In the genomic region with DNA sequence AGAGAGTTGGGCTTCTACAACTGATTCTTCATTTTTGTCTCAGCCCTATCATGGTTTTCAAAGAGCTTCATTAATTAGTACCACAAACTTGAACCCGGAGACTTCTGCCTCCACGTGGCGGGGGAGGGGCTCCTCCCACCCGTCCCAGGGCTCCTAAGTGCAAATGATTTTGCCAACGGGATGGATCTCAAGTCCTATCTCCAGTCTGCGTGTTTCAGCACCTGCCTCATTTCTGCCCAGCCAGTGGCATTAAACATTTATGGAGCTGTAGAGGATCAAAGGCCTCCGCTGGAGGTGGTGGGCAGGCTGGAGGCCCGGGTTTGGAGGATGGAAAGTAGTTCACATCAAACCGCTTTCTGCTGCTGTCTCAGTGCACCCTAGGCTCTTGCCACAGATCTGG, we compare ENCODE assay signal across 28 mouse cellular contexts. TPM values are rescaled to one million over a fixed set of nuclear protein-coding genes. Genes with fewer than 3 reads are reported as not detected.
DNase-seq lines count a peak whose midpoint lies in the region; ATAC-seq and TF ChIP-seq lines count a peak whose summit lies in the region.
"Had no signal": no experiment of that assay in that cellular context is flagged by ENCODE, and none has a peak within 500 bp of the region (broad histone marks: within the 10 kb centered on the region; RNA-seq: fewer than 3 reads in every experiment).

No protein-coding gene starts in this region.

- peaks cover 19% of the 10 kb centered on the region for H3K27me3 ChIP-seq in hindbrain, embryonic 13.5 days
- peaks cover 18% of the 10 kb centered on the region for H3K27me3 ChIP-seq in hindbrain, embryonic 11.5 days (ENCODE audit: control insufficient read depth, insufficient read depth, low read length)
- peaks cover 84% of the 10 kb centered on the region for H3K27me3 ChIP-seq in E14TG2a.4 (ENCODE audit: insufficient read depth, low read length)
- 0 out of 2 replicates have a peak, but pooled peaks cover 4% of the 10 kb centered on the region for H3K27me3 ChIP-seq in forebrain, embryonic 13.5 days
- no peaks in the 10 kb centered on the region for H3K27me3 ChIP-seq in hindbrain, embryonic 16.5 days (replicated peaks; ENCODE audit: control insufficient read depth, insufficient read depth, low read length)
- H3K27me3 ChIP-seq in kidney, adult 2 months (replicated peaks; ENCODE audit: control insufficient read depth, insufficient read depth, low read length) = peaks cover 2% of the 10 kb centered on the region

- no peak overlapping the region for H3K9ac ChIP-seq in hindbrain, embryonic 13.5 days
- H3K9ac ChIP-seq in hindbrain, embryonic 11.5 days (ENCODE audit: low read depth, low read length) = no peak overlapping the region
- H3K9ac ChIP-seq in forebrain, embryonic 13.5 days = peak overlapping the region; percentile 6; the same call in 1 of the 2 replicates
- H3K9ac ChIP-seq in hindbrain, embryonic 16.5 days (ENCODE audit: low read depth, low read length) = no peak overlapping the region
- H3K9ac ChIP-seq: embryonic facial prominence, embryonic 13.5 days; limb, embryonic 12.5 days; liver, embryonic 12.5 days had no signal

- no peak for TF ChIP-seq POLR2A in kidney, adult 2 months (IDR thresholded peaks at IDR 0.05; ENCODE audit: low read depth, low read length)

- ATAC-seq in hindbrain, embryonic 13.5 days (ENCODE audit: low FRiP score) = no peak
- no peak for ATAC-seq in hindbrain, embryonic 11.5 days (ENCODE audit: low FRiP score)
- no peak for ATAC-seq in forebrain, embryonic 13.5 days
- no peak for ATAC-seq in hindbrain, embryonic 16.5 days
- ATAC-seq: CD4-positive, CD25-positive, alpha-beta regulatory T cell, adult 4 months; intestine, embryonic 16.5 days; liver, embryonic 12.5 days; Patski had no signal

- no peak for DNase-seq in hindbrain, embryonic 11.5 days (ENCODE audit: low spot score)
- no peak for DNase-seq in embryo, embryonic 10.5 days (ENCODE audit: low spot score)
- no peak for DNase-seq in lung, postnatal 10 days
- no peak for DNase-seq in kidney, adult 2 months
- DNase-seq: cerebellum, adult 11-12 months; cerebellum, postnatal 14 days; embryo, embryonic 11 days; kidney, postnatal 25 days; layer of hippocampus, postnatal 36 days; lung, adult 18-20 months; lung, postnatal 14 days; right cerebral cortex, postnatal 25 days; spleen, adult 18-20 months had no signal

- no peak overlapping the region for H3K4me2 ChIP-seq in hindbrain, embryonic 13.5 days
- H3K4me2 ChIP-seq in hindbrain, embryonic 11.5 days (replicated peaks; ENCODE audit: low read depth, low read length) = no peak overlapping the region
- peak overlapping the region; percentile 17 for H3K4me2 ChIP-seq in forebrain, embryonic 13.5 days
- H3K4me2 ChIP-seq in hindbrain, embryonic 16.5 days (ENCODE audit: low read length) = no peak overlapping the region
- H3K4me2 ChIP-seq: embryonic facial prominence, embryonic 13.5 days; limb, embryonic 12.5 days; liver, embryonic 12.5 days had no signal

- no peaks in the 10 kb centered on the region for H3K36me3 ChIP-seq in hindbrain, embryonic 13.5 days
- no peaks in the 10 kb centered on the region for H3K36me3 ChIP-seq in hindbrain, embryonic 11.5 days (ENCODE audit: control insufficient read depth, insufficient read depth, low read length)
- no peaks in the 10 kb centered on the region for H3K36me3 ChIP-seq in E14TG2a.4 (ENCODE audit: insufficient read depth, low read length)
- H3K36me3 ChIP-seq in forebrain, embryonic 13.5 days (ENCODE audit: poor library complexity, severe bottlenecking) = no peaks in the 10 kb centered on the region
- H3K36me3 ChIP-seq in hindbrain, embryonic 16.5 days (ENCODE audit: control insufficient read depth, insufficient read depth, low read length) = no peaks in the 10 kb centered on the region
- H3K36me3 ChIP-seq in kidney, adult 2 months (ENCODE audit: control insufficient read depth, insufficient read depth, low read length) = no peaks in the 10 kb centered on the region
- H3K36me3 ChIP-seq: embryonic facial prominence, embryonic 13.5 days; G1E; heart, embryonic 10.5 days; limb, embryonic 12.5 days; liver, embryonic 12.5 days had no signal

- H3K4me3 ChIP-seq in hindbrain, embryonic 13.5 days = no peak overlapping the region
- H3K4me3 ChIP-seq in hindbrain, embryonic 11.5 days (ENCODE audit: low read depth, low read length) = no peak overlapping the region
- 0 out of 2 replicates have a peak overlapping the region, but pooled peaks have one; percentile 13 for H3K4me3 ChIP-seq in E14TG2a.4 (replicated peaks; ENCODE audit: low read length)
- H3K4me3 ChIP-seq in forebrain, embryonic 13.5 days = no peak overlapping the region
- H3K4me3 ChIP-seq in hindbrain, embryonic 16.5 days (ENCODE audit: low read length) = no peak overlapping the region
- no peak overlapping the region for H3K4me3 ChIP-seq in kidney, adult 2 months (ENCODE audit: insufficient read depth, low read depth, low read length)
- H3K4me3 ChIP-seq: embryonic facial prominence, embryonic 13.5 days; erythroblast, embryonic 14.5 days; heart, embryonic 10.5 days; limb, embryonic 12.5 days; liver, embryonic 12.5 days; megakaryocyte, embryonic 14.5 days had no signal

- WGBS in hindbrain, embryonic 13.5 days = 23% methylated on average over 9 of the region's 9 CpGs
- 17% methylated on average over 9 of the region's 9 CpGs for WGBS in hindbrain, embryonic 11.5 days
- WGBS in forebrain, embryonic 13.5 days = 11% methylated on average over 9 of the region's 9 CpGs
- 16% methylated on average over 9 of the region's 9 CpGs for WGBS in hindbrain, embryonic 16.5 days
- 27% methylated on average over 9 of the region's 9 CpGs for WGBS in kidney, adult 2 months

- no peaks in the 10 kb centered on the region for H3K9me3 ChIP-seq in hindbrain, embryonic 13.5 days
- H3K9me3 ChIP-seq in hindbrain, embryonic 11.5 days (ENCODE audit: control insufficient read depth, low read length) = no peaks in the 10 kb centered on the region
- H3K9me3 ChIP-seq in E14TG2a.4 (ENCODE audit: low read length) = no peaks in the 10 kb centered on the region
- no peaks in the 10 kb centered on the region for H3K9me3 ChIP-seq in forebrain, embryonic 13.5 days (replicated peaks)
- no peaks in the 10 kb centered on the region for H3K9me3 ChIP-seq in hindbrain, embryonic 16.5 days (ENCODE audit: control insufficient read depth, low read length)
- H3K9me3 ChIP-seq: embryonic facial prominence, embryonic 13.5 days; heart, embryonic 10.5 days; limb, embryonic 12.5 days; liver, embryonic 12.5 days had no signal

- H3K4me1 ChIP-seq in hindbrain, embryonic 13.5 days (replicated peaks) = peaks cover 62% of the 10 kb centered on the region
- H3K4me1 ChIP-seq in hindbrain, embryonic 11.5 days (replicated peaks; ENCODE audit: control insufficient read depth, insufficient read depth, low read length) = peaks cover 11% of the 10 kb centered on the region; the same call in 1 of the 2 replicates
- peaks cover 41% of the 10 kb centered on the region for H3K4me1 ChIP-seq in E14TG2a.4 (replicated peaks; ENCODE audit: low read depth, low read length)
- peaks cover 52% of the 10 kb centered on the region for H3K4me1 ChIP-seq in forebrain, embryonic 13.5 days
- peaks cover 25% of the 10 kb centered on the region for H3K4me1 ChIP-seq in hindbrain, embryonic 16.5 days (ENCODE audit: control insufficient read depth, insufficient read depth, low read depth, low read length)
- H3K4me1 ChIP-seq in kidney, adult 2 months (ENCODE audit: control insufficient read depth, insufficient read depth, low read length) = no peaks in the 10 kb centered on the region

- no peak for TF ChIP-seq CTCF in E14TG2a.4 (conservative IDR thresholded peaks at IDR 0.05; ENCODE audit: low read length)
- TF ChIP-seq CTCF in kidney, adult 2 months (conservative IDR thresholded peaks at IDR 0.05; ENCODE audit: insufficient read depth, insufficient read length, low read depth, low read length) = no peak

- peak overlapping the region; percentile 76 for H3K27ac ChIP-seq in hindbrain, embryonic 13.5 days
- H3K27ac ChIP-seq in hindbrain, embryonic 11.5 days (ENCODE audit: low read depth, low read length) = no peak overlapping the region
- H3K27ac ChIP-seq in forebrain, embryonic 13.5 days = peak overlapping the region; percentile 89
- peak overlapping the region; percentile 52 for H3K27ac ChIP-seq in hindbrain, embryonic 16.5 days (ENCODE audit: low read depth, low read length)
- no peak overlapping the region for H3K27ac ChIP-seq in kidney, adult 2 months (ENCODE audit: insufficient read depth, low read depth, low read length)
- H3K27ac ChIP-seq: embryonic facial prominence, embryonic 13.5 days; heart, embryonic 10.5 days; limb, embryonic 12.5 days; liver, embryonic 12.5 days had no signal

RNA-seq across cellular contexts. Expression of gene Sez6, which starts 3.9 kb away (rescaled TPM):
- 112 and 121 TPM in 2 replicates for polyA plus RNA-seq in hindbrain, embryonic 13.5 days (2015; fragmentation: Nextera tagmentation; extraction: Ambion mirVana)
- 13.3 TPM in 2 replicates for polyA plus RNA-seq in hindbrain, embryonic 11.5 days (2014; fragmentation: Nextera tagmentation; extraction: Ambion mirVana)
- 141 and 165 TPM in 2 replicates for polyA plus RNA-seq in forebrain, embryonic 13.5 days (2015; fragmentation: Nextera tagmentation; extraction: Ambion mirVana)
- polyA plus RNA-seq in hindbrain, embryonic 16.5 days (2015; fragmentation: Nextera tagmentation; extraction: Ambion mirVana) = 132 and 156 TPM in 2 replicates
- polyA plus RNA-seq in kidney, adult 2 months (2012; rRNA removed) = 0.12 and 0.27 TPM in 2 replicates
- polyA plus RNA-seq: CD4-positive, CD25-positive, alpha-beta regulatory T cell, adult 4 months; erythroblast, embryonic 14.5 days; kidney, embryonic 14.5 days; limb, embryonic 12.5 days; Patski had no signal

RNA-seq across cellular contexts. Expression of gene Pipox, which starts 32.8 kb away (rescaled TPM):
- polyA plus RNA-seq in hindbrain, embryonic 13.5 days (2015; fragmentation: Nextera tagmentation; extraction: Ambion mirVana) = 4.2 and 6.6 TPM in 2 replicates
- polyA plus RNA-seq in hindbrain, embryonic 11.5 days (2014; fragmentation: Nextera tagmentation; extraction: Ambion mirVana) = 7.6 and 8.6 TPM in 2 replicates
- 12.7 and 15.1 TPM in 2 replicates for polyA plus RNA-seq in forebrain, embryonic 13.5 days (2015; fragmentation: Nextera tagmentation; extraction: Ambion mirVana)
- 5.9 and 7.7 TPM in 2 replicates for polyA plus RNA-seq in hindbrain, embryonic 16.5 days (2015; fragmentation: Nextera tagmentation; extraction: Ambion mirVana)
- 239 and 257 TPM in 2 replicates for polyA plus RNA-seq in kidney, adult 2 months (2012; rRNA removed)
- polyA plus RNA-seq: erythroblast, embryonic 14.5 days; G1E had no signal

RNA-seq across cellular contexts. Expression of gene Phf12, which starts 55.9 kb away (rescaled TPM):
- polyA plus RNA-seq in hindbrain, embryonic 13.5 days (2015; fragmentation: Nextera tagmentation; extraction: Ambion mirVana) = 18.9 and 21.2 TPM in 2 replicates
- 16.9 and 20.2 TPM in 2 replicates for polyA plus RNA-seq in hindbrain, embryonic 11.5 days (2014; fragmentation: Nextera tagmentation; extraction: Ambion mirVana)
- 20.7 and 24.5 TPM in 2 replicates for polyA plus RNA-seq in forebrain, embryonic 13.5 days (2015; fragmentation: Nextera tagmentation; extraction: Ambion mirVana)
- polyA plus RNA-seq in hindbrain, embryonic 16.5 days (2015; fragmentation: Nextera tagmentation; extraction: Ambion mirVana) = 11.8 and 12.5 TPM in 2 replicates
- polyA plus RNA-seq in kidney, adult 2 months (2012; rRNA removed) = 33.0 and 35.7 TPM in 2 replicates

Comparison
In these comparisons a context has a peak if more than half of its experiments do, and no peak if none do; other contexts are left out.
1. H3K27ac ChIP-seq: peak in hindbrain, embryonic 13.5 days (single experiment), forebrain, embryonic 13.5 days (single experiment) and hindbrain, embryonic 16.5 days (single experiment); none in hindbrain, embryonic 11.5 days (single experiment) and kidney, adult 2 months (single experiment).
2. RNA of gene Sez6, which starts 3.9 kb away (polyA plus RNA-seq): 141 to 165 TPM in forebrain, embryonic 13.5 days, 132 to 156 TPM in hindbrain, embryonic 16.5 days, 112 to 121 TPM in hindbrain, embryonic 13.5 days and 13.3 TPM in hindbrain, embryonic 11.5 days; 0.12 to 0.27 TPM in kidney, adult 2 months; every median in the first group is over 10 times any median in the second.
3. RNA of gene Pipox, which starts 32.8 kb away (polyA plus RNA-seq): 239 to 257 TPM in kidney, adult 2 months; 12.7 to 15.1 TPM in forebrain, embryonic 13.5 days, 7.6 to 8.6 TPM in hindbrain, embryonic 11.5 days, 5.9 to 7.7 TPM in hindbrain, embryonic 16.5 days and 4.2 to 6.6 TPM in hindbrain, embryonic 13.5 days; every median in the first group is over 10 times any median in the second.